Mouse (Mus musculus) monocyte, adult 5-6 weeks (primary cell): ENCODE measurements around the gene Myh9. TPM values are rescaled to one million over a fixed set of nuclear protein-coding genes. Genes with fewer than 3 reads are reported as not detected.

Experiments
- total RNA-seq: library from RNA; stranded (forward); fragments of 200-1000, 200-491, 200-594 nt; gene quantifications from 3 replicates; pipeline ENCODE4 v1.2.3, GENCODE M21; 2017

Gene Myh9
- total RNA-seq, 1 experiment from 2014 or later: 908 TPM

Other genes with a start within 250 kb of the Myh9 start
- gene Apol10b, start 246.1 kb downstream of the Myh9 start, total RNA-seq: not detected in 3 replicates
- gene Gm36245, start 242.9 kb downstream of the Myh9 start, total RNA-seq: not detected in 3 replicates
- gene Apol11b, start 198.9 kb downstream of the Myh9 start, total RNA-seq: 1.4 to 17.2 TPM (median 11.4 TPM) in 3 replicates
- gene Apol7e, start 143.3 kb downstream of the Myh9 start, total RNA-seq: 11.0 to 44.7 TPM (median 12.7 TPM) in 3 replicates
- gene Apol9b, start 113.1 kb downstream of the Myh9 start, total RNA-seq: 0.39 to 2.0 TPM in 2 of 3 replicates, not detected in the other
- 2.9 to 6.6 TPM (median 4.8 TPM) in 3 replicates for gene Apol8, start 85.2 kb downstream of the Myh9 start, total RNA-seq
- gene Txn2, start 86.8 kb upstream of the Myh9 start, total RNA-seq: 27.0 to 38.4 TPM (median 33.9 TPM) in 3 replicates
- 4.6 to 5.4 TPM (median 5.1 TPM) in 3 replicates for gene Foxred2, start 114.5 kb upstream of the Myh9 start, total RNA-seq
- gene Eif3d, start 128.6 kb upstream of the Myh9 start, total RNA-seq: 119 to 136 TPM (median 124 TPM) in 3 replicates